Comparison of ENCODE assay signal across 8 mouse cellular contexts in genomic region chr2:118179472-118179871, GRCm38 (mm10).
DNase-seq lines count a peak whose midpoint lies in the region; ATAC-seq and TF ChIP-seq lines count a peak whose summit lies in the region.

No protein-coding gene starts in this region.

- peak; percentile 70 for DNase-seq in brain, embryonic 14.5 days (ENCODE audit: low read depth)
- DNase-seq in forebrain, embryonic 14.5 days (ENCODE audit: low spot score) = peak; percentile 59
- DNase-seq in frontal cortex, adult 2 months (ENCODE audit: extremely low spot score in 1 of 2, low spot score in 1 of 2) = no peak
- DNase-seq in left cerebral cortex, adult 9 months (ENCODE audit: low spot score in 2 of 2) = no peak

- H3K4me3 ChIP-seq in forebrain, embryonic 14.5 days (ENCODE audit: low read depth, low read length) = no peak overlapping the region
- H3K4me3 ChIP-seq in kidney, embryonic 16.5 days (ENCODE audit: low read length) = peak overlapping the region; percentile 34
- H3K4me3 ChIP-seq in midbrain, embryonic 16.5 days (ENCODE audit: low read depth, low read length) = no peak overlapping the region

- no peaks in the 10 kb centered on the region for H3K27me3 ChIP-seq in forebrain, embryonic 14.5 days (replicated peaks; ENCODE audit: control insufficient read depth, insufficient read depth, low read length)
- H3K27me3 ChIP-seq in kidney, embryonic 16.5 days (ENCODE audit: insufficient read depth, low read length) = no peaks in the 10 kb centered on the region
- H3K27me3 ChIP-seq in midbrain, embryonic 16.5 days (ENCODE audit: control insufficient read depth, insufficient read depth, low read depth, low read length) = no peaks in the 10 kb centered on the region

- no peaks in the 10 kb centered on the region for H3K4me1 ChIP-seq in forebrain, embryonic 14.5 days (ENCODE audit: control insufficient read depth, insufficient read depth, low read length)
- H3K4me1 ChIP-seq in kidney, embryonic 16.5 days (ENCODE audit: insufficient read depth, low read length) = peaks cover 9% of the 10 kb centered on the region
- H3K4me1 ChIP-seq in midbrain, embryonic 16.5 days (ENCODE audit: control insufficient read depth, insufficient read depth, low read length) = peaks cover 2% of the 10 kb centered on the region; the same call in 1 of the 2 replicates

- under 1% methylated on average over 9 of the region's 10 CpGs for WGBS in forebrain, embryonic 14.5 days
- 7% methylated on average over 7 of the region's 10 CpGs for WGBS in kidney, embryonic 16.5 days
- under 1% methylated on average over 8 of the region's 10 CpGs for WGBS in midbrain, embryonic 16.5 days

- ATAC-seq in forebrain, embryonic 14.5 days = peak; percentile 67
- peak; percentile 57 for ATAC-seq in kidney, embryonic 16.5 days (ENCODE audit: low FRiP score, low TSS enrichment)
- no peak for ATAC-seq in midbrain, embryonic 16.5 days
- ATAC-seq in megakaryocyte, adult 5-6 weeks (ENCODE audit: poor library complexity, severe bottlenecking) = no peak
- no peak for ATAC-seq in erythroblast, adult 5-6 weeks (replicated peaks; ENCODE audit: low FRiP score, poor library complexity, severe bottlenecking)

- no peaks in the 10 kb centered on the region for H3K9me3 ChIP-seq in forebrain, embryonic 14.5 days (replicated peaks; ENCODE audit: control insufficient read depth, low read length)
- H3K9me3 ChIP-seq in kidney, embryonic 16.5 days (ENCODE audit: low read length) = no peaks in the 10 kb centered on the region
- H3K9me3 ChIP-seq in midbrain, embryonic 16.5 days (replicated peaks; ENCODE audit: control insufficient read depth, low read length, poor library complexity, severe bottlenecking) = no peaks in the 10 kb centered on the region

- peak overlapping the region; percentile 36 for H3K4me2 ChIP-seq in forebrain, embryonic 14.5 days (ENCODE audit: low read length)
- H3K4me2 ChIP-seq in kidney, embryonic 16.5 days (replicated peaks; ENCODE audit: low read depth, low read length) = peak overlapping the region; percentile 55
- peak overlapping the region; percentile 42 for H3K4me2 ChIP-seq in midbrain, embryonic 16.5 days (ENCODE audit: low read length)

- TF ChIP-seq CTCF in brain, embryonic 14.5 days (IDR thresholded peaks at IDR 0.05; ENCODE audit: borderline replicate concordance, extremely low read depth, insufficient read depth, insufficient read length) = no peak

- no peak for TF ChIP-seq POLR2A in brain, embryonic 14.5 days (IDR thresholded peaks at IDR 0.05; ENCODE audit: borderline replicate concordance, extremely low read depth, insufficient read depth, insufficient read length, poor library complexity, severe bottlenecking)

- H3K9ac ChIP-seq in forebrain, embryonic 14.5 days (ENCODE audit: low read length) = no peak overlapping the region
- peak overlapping the region; percentile 53 for H3K9ac ChIP-seq in kidney, embryonic 16.5 days (replicated peaks; ENCODE audit: low read length)
- H3K9ac ChIP-seq in midbrain, embryonic 16.5 days (ENCODE audit: low read depth, low read length) = no peak overlapping the region

- H3K27ac ChIP-seq in forebrain, embryonic 14.5 days (ENCODE audit: low read depth, low read length) = no peak overlapping the region
- peak overlapping the region; percentile 89 for H3K27ac ChIP-seq in kidney, embryonic 16.5 days (ENCODE audit: low read length)
- no peak overlapping the region for H3K27ac ChIP-seq in midbrain, embryonic 16.5 days (ENCODE audit: low read length)

- H3K36me3 ChIP-seq in forebrain, embryonic 14.5 days (ENCODE audit: control insufficient read depth, insufficient read depth, low read length) = no peaks in the 10 kb centered on the region
- no peaks in the 10 kb centered on the region for H3K36me3 ChIP-seq in kidney, embryonic 16.5 days (ENCODE audit: insufficient read depth, low read length)
- H3K36me3 ChIP-seq in midbrain, embryonic 16.5 days (ENCODE audit: control insufficient read depth, insufficient read depth, low read length) = no peaks in the 10 kb centered on the region

Comparison
In these comparisons a context has a peak if more than half of its experiments do, and no peak if none do; other contexts are left out.
1. DNase-seq: peak in brain, embryonic 14.5 days (single experiment) and forebrain, embryonic 14.5 days (single experiment); none in frontal cortex, adult 2 months (0 of 2) and left cerebral cortex, adult 9 months (0 of 2).
2. ATAC-seq: peak in forebrain, embryonic 14.5 days (single experiment) and kidney, embryonic 16.5 days (single experiment); none in midbrain, embryonic 16.5 days (single experiment), megakaryocyte, adult 5-6 weeks (single experiment) and erythroblast, adult 5-6 weeks (single experiment).
3. Peak in every context shown above with its lines, with median percentiles within 50 percentile points of each other: H3K4me2 ChIP-seq.